Mouse (Mus musculus) c-Kit-positive CD71-positive TER-119-negative erythroid progenitor cells, embryonic 14.5 days (primary cell): ENCODE results near the gene Ggnbp2.

Experiments used
- DNase-seq: peaks from one replicate; pipeline ENCODE4 v3.0.0-alpha.2; 2013; ENCODE audit warnings: low read depth

Gene Ggnbp2

GRCm38 (mm10) chr11:84823484-84823897 lies 47.1 kb downstream of the Ggnbp2 start:
- DNase-seq = peak; percentile 84

- peak; percentile 60 for DNase-seq
Measured at GRCm38 (mm10) chr11:84822487-84822886, 48.1 kb downstream of the Ggnbp2 start.

- DNase-seq = no peak
Measured at GRCm38 (mm10) chr11:84821131-84821770, 49.4 kb downstream of the Ggnbp2 start.

- peak; percentile 94 for DNase-seq
Measured at GRCm38 (mm10) chr11:84818961-84819692, 51.5 kb downstream of the Ggnbp2 start, which contains the start of gene Mrm1. Gene Mrm1, minus strand, starts transcription at chr11:84819515.

- DNase-seq = peak; percentile 93
Measured at GRCm38 (mm10) chr11:84818085-84818960, 52.3 kb downstream of the Ggnbp2 start.

- no peak for DNase-seq
Measured at GRCm38 (mm10) chr11:84817362-84817761, 53.3 kb downstream of the Ggnbp2 start.

- no peak for DNase-seq
Measured at GRCm38 (mm10) chr11:84813724-84814510, 56.7 kb downstream of the Ggnbp2 start.

- no peak for DNase-seq
Measured at GRCm38 (mm10) chr11:84804373-84804772, 66.2 kb downstream of the Ggnbp2 start.

GRCm38 (mm10) chr11:84797627-84798353 lies 72.8 kb downstream of the Ggnbp2 start:
- peak; percentile 60 for DNase-seq

- no peak for DNase-seq
Measured at GRCm38 (mm10) chr11:84797026-84797425, 73.6 kb downstream of the Ggnbp2 start.

GRCm38 (mm10) chr11:84794496-84795113 lies 76.0 kb downstream of the Ggnbp2 start:
- DNase-seq = no peak

- no peak for DNase-seq
Measured at GRCm38 (mm10) chr11:84793545-84793944, 77.1 kb downstream of the Ggnbp2 start.

- DNase-seq = no peak
Measured at GRCm38 (mm10) chr11:84790383-84790782, 80.2 kb downstream of the Ggnbp2 start.
